Mouse (Mus musculus) CH12.LX (cell line): ENCODE results near the gene Pex12.
A peak's percentile ranks its signal among the peaks of the same experiment; 100 is the strongest.

Source experiments
- CTCF ChIP-seq, 2 experiments: IDR thresholded peaks in 1 of 2; conservative IDR thresholded peaks in 1 of 2; 2 replicates each; pipeline ENCODE4 v1.5.1; 2011 to 2012; ENCODE audit warnings: low read depth in 2 of 2, low read length in 2 of 2, improper control_type of control experiment in 1 of 2, inconsistent platforms in 1 of 2, mild to moderate bottlenecking in 1 of 2, moderate library complexity in 1 of 2
- E2F4 ChIP-seq: IDR thresholded peaks from 2 replicates; pipeline ENCODE4 v1.6.1; 2011; ENCODE audit warnings: low read depth, low read length, improper control_type of control experiment; ENCODE audit not compliant: insufficient replicate concordance
- EP300 ChIP-seq: IDR thresholded peaks from 2 replicates; pipeline ENCODE4 v1.6.1; 2011; ENCODE audit warnings: low read length, improper control_type of control experiment
- KAT2A ChIP-seq: IDR thresholded peaks from 2 replicates; pipeline ENCODE4 v1.6.1; 2012; ENCODE audit warnings: low read length, improper control_type of control experiment, inconsistent platforms; ENCODE audit not compliant: insufficient replicate concordance
- MAFK ChIP-seq: IDR thresholded peaks from 2 replicates; pipeline ENCODE4 v1.6.1; 2011; ENCODE audit warnings: low read length, improper control_type of control experiment; ENCODE audit not compliant: insufficient replicate concordance
- MAX ChIP-seq: IDR thresholded peaks from 2 replicates; pipeline ENCODE4 v1.6.1; 2011; ENCODE audit warnings: low read length, improper control_type of control experiment
- MXI1 ChIP-seq: IDR thresholded peaks from 2 replicates; pipeline ENCODE4 v1.6.1; 2011; ENCODE audit warnings: mild to moderate bottlenecking, low read depth, low read length, improper control_type of control experiment
- MYC ChIP-seq: IDR thresholded peaks from 2 replicates; pipeline ENCODE4 v1.6.1; 2011; ENCODE audit warnings: low read depth, mild to moderate bottlenecking, improper control_type of control experiment, low read length
- PAX5 ChIP-seq: IDR thresholded peaks from 2 replicates; pipeline ENCODE4 v1.6.1; 2012; ENCODE audit warnings: low read length, inconsistent platforms, mixed read lengths
- POLR2A ChIP-seq: IDR thresholded peaks from 2 replicates; pipeline ENCODE4 v1.6.1; 2011; ENCODE audit warnings: low read depth, mild to moderate bottlenecking, improper control_type of control experiment, low read length
- POLR2AphosphoS2 ChIP-seq: IDR thresholded peaks from 2 replicates; pipeline ENCODE4 v1.6.1; 2011; ENCODE audit warnings: low read depth, low read length, improper control_type of control experiment
- TCF12 ChIP-seq: IDR thresholded peaks from 2 replicates; pipeline ENCODE4 v1.6.1; 2014; ENCODE audit warnings: low read depth, mild to moderate bottlenecking, inconsistent platforms, low read length, improper control_type of control experiment
- USF1 ChIP-seq: IDR thresholded peaks from 2 replicates; pipeline ENCODE4 v1.6.1; 2014; ENCODE audit warnings: low read depth, mild to moderate bottlenecking, inconsistent platforms, low read length, improper control_type of control experiment

DNA sequence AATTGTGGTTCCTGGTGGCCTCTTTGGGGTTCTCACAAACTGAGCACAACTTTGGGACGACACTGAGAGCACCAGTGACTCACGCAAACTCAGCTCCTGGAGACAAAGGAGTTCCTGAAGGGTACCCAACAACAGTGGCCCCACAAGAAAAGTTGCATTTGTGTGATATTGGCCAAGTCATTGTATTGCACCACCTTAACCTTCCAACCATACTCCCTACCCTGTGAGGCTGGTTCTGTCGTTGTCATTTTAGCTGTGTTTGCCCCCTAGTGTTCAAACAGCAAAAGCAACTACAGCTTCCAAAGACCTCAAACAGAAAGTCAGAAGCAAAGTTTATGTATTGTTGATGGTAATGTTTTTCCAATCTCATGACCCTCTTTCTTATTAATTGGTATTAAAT is 39.2 kb downstream of the Pex12 start:
- TF ChIP-seq CTCF (conservative IDR thresholded peaks at IDR 0.05 in 1 of 2, IDR thresholded peaks at IDR 0.05 in 1 of 2; ENCODE audit: low read depth in 2 of 2, low read length in 2 of 2) (peak; percentile 84 to 86), POLR2A (no peak; the same call in 1 of the 2 replicates), PAX5 (no peak), MAFK (no peak), MXI1 (no peak), KAT2A (no peak), EP300 (no peak), POLR2AphosphoS2 (no peak), MYC (no peak), TCF12 (no peak), E2F4 (no peak), MAX (no peak), USF1 (no peak)
